Mouse (Mus musculus) kidney, adult 2 months (tissue): ENCODE data around the gene Swi5.

Experiments
- CTCF ChIP-seq: fragments of 200-500 bp; conservative IDR thresholded peaks from 2 replicates; pipeline ENCODE4 v1.5.1; 2011; ENCODE audit warnings: low read depth, mild to moderate bottlenecking, control low read depth, low read length, moderate library complexity, mixed read lengths; ENCODE audit not compliant: insufficient read depth, insufficient read length
- POLR2A ChIP-seq: fragments of 200-500 bp; IDR thresholded peaks from one replicate; pipeline ENCODE4 v1.6.1; 2011; ENCODE audit warnings: low read depth, low read length, control low read depth

GRCm38 (mm10) chr2:32282727-32283126 is 5.1 kb downstream of the Swi5 start:
- TF ChIP-seq CTCF (peak; percentile 89), POLR2A (no peak)
